Mouse (Mus musculus) left cerebral cortex, adult 18-20 months (tissue): ENCODE measurements at regions not wholly inside any gene's neighbourhood (a gene's known extent, or its start where the extent isn't known, plus 50 kb on each side); places are given as distances from the start of the nearest gene placed in this dataset.

ENCODE experiments used
- DNase-seq, 2 experiments: peaks; one replicate each; pipeline ENCODE4 v3.0.0; 2021 to 2022; ENCODE audit warnings: low spot score in 2 of 2, mixed read lengths in 1 of 2

DNA sequence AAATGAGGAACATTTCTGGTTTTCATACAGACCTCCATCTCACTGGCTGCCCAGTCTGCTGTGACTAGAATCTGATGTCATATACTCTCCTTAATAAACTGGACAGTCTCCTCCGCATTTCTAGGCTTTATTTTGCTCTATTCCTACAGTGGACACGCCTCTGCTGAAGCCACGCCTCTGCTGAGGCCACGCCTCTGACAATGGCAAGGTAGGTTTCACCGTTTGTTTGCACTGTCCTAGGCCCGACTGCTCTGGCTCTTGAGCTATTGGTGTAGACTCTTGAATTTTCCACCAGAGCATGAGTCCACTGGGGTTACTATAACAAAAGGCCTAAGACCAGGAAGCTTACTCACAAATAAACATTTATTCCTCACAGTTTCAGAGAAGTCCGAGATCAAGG, 69.8 kb upstream of the Pax2 start:
- DNase-seq = no peak

DNA sequence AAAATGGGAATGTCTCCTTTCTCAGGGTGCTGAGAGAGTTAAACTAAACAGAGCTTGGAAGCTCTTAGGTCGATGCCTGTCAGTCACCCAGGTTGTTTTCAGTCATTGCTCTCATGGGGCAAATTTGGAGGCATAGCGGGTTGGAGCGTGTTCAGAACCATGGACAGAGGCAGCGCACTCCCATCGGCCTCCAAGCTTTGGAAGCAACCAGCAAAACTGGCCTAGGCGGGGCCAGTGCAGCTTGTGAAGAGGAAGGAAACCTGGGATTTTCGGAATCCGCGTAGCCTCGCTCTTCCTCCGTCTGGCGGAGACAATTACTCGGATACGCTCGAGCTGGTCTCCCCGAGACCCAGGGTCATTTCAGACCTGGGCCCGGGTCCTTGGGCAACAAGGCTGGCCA, 63.4 kb upstream of the Pax2 start:
- DNase-seq = no peak

DNA sequence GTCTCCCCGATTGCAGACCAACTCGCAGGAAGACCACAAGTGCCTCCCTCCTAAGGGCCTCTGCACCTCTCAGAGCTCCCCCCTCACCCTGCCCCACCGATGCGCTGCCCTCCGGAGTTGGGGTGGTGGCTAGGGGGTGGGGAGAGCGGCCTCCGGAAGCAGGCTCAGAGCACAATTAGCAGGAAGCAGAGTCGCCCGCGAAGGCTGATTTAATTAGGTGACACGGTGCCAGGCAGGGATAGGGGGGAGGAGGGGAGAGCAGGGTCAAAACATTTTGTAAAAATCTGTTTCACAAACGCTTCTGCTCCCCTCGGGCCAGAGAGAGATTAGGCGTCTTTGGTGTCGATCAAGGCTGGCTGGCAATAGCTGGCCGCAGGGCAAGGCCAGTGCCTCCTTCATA, 63.0 kb upstream of the Pax2 start:
- DNase-seq = no peak

DNA sequence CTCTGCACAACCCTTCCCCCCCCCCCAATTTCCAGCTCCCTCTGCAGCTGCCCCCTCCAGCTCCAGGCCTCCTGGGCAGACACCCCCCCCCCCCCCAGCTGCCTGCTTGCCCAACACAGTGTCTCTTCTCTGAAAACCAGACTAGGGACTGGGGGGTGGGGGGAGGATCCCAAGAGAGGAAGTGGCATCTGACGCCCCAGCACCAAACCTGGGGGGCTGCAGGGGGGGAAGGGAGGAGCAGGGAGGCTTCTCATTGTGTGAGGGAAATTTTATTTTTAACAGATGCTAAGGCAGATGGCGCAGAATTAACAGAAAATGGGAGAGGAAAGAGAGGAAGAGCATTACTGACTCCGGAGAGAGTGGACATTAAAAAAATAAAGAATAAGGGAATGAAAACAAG, 60.5 kb upstream of the Pax2 start:
- DNase-seq = no peak

DNA sequence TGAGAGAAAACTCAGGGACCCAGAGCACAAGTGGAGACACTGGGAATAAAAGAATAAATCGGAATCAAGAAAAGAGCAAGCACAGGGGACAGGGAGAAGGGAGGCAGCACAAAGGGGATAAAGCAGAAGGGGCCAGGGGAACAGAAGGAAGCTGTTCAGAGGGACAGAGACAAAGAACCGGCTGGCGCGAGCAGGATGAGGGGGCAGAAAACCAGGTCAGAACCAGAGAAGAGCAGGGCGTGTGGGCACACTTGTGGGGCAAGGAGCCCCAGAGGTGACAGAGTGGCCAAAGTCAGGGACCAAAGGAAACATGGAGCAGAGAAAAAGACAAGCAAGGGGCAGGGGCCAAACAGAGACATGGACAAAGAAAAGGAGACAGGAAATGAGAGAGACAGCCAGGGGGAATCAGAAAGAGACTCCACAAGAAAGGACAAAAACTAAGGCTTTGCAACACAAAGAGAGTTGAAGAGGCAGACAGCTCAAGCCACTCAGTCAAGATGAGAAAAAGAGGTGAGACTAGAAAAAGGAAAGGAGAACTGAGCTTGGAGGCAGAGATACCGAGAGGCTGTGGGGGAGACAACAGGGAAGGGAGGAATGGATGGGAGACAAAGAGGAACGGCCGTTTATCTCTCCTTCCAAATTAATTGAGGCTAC, 59.7 kb upstream of the Pax2 start:
- DNase-seq = no peak

DNA sequence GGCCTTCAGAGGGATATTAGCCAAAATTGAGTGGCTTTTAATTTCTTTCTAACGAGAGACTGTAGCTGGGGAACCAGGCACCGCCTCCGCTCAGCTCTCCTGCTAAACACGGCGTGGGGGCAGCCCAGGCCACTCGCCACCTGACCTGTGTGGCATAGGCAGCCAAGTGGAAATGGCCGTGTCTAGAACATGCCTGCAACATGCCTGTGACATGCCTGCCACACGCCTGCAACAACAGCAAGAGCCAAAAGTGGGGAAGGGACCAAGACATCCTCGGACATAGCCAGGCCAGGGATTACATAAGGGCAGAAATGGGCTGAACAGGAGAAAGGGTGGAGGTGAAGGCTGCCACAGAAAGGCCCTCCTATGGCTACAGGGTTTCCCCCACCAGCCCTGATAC, 59.1 kb upstream of the Pax2 start:
- no peak for DNase-seq

DNA sequence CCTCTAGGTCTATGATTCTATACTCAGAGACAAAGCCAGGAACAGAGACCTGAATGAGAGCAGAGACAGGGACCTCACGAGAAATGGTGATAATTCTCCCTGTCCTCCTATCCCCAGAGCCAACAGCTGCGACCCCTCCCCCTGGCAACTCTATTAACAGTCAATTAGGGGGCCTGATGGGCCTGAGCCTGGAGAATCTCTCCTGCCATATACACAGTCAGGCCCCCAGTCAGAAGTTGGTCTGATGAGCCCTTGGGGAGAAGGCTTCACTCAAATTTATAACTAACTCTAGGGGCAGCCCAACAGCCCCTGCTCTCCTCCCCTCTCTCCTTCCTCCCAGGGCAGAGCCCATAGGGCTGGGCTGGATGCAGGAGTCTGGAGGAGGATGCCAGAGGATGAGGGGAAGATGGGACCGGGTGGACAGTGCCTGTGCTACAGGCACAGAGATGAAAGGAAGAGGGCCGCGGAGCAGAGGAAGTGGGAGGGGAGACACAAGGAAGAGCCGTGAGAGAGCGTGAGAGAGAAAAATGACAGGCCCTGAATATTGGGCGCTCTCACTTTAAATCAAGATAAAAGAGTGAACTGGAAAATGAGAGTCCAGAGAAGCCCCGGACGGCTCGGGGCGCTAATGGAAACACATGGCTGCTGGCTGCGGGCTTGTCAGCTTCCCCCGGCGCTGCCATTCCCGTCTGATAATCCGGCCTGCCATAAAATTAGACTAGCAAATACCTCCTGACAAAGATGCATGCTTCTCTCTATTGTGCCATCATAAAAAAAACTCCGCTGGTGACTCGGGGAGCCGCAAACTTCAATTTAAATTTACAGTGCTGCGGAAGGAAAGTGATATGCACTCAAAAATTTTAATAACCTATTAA, 57.2 kb upstream of the Pax2 start:
- no peak for DNase-seq
